Mouse (Mus musculus): ENCODE results near the gene Fam8a1. TPM values are rescaled to one million over a fixed set of nuclear protein-coding genes. Genes with fewer than 3 reads are reported as not detected.

The Fam8a1 gene
- polyA plus RNA-seq (2014; fragmentation: Nextera tagmentation; extraction: Ambion mirVana) = 7.8 and 8.0 TPM in 2 replicates

- peak within 1 kb of the TSS; percentile 69; the same call in 1 of the 2 replicates for H3K27ac ChIP-seq (ENCODE audit: low read depth)
- peak within 1 kb of the TSS; percentile 83 for H3K4me2 ChIP-seq (ENCODE audit: low read length)
- peak within 1 kb of the TSS; percentile 82 for H3K4me3 ChIP-seq (ENCODE audit: low read depth, low read length)
- H3K4me1 ChIP-seq (replicated peaks; ENCODE audit: control insufficient read depth, insufficient read depth, low read length) = peaks cover 7% of the 10 kb centered on the region; the same call in 1 of the 2 replicates
- 1% methylated on average over 42 of the region's 46 CpGs for WGBS
- H3K9ac ChIP-seq (ENCODE audit: low read length) = peak within 1 kb of the TSS; percentile 81
- no peaks in the 10 kb centered on the region for H3K9me3 ChIP-seq (ENCODE audit: control insufficient read depth, low read length)
- DNase-seq (ENCODE audit: low spot score) (peak; percentile 100), ATAC-seq (replicated peaks; ENCODE audit: low FRiP score, low TSS enrichment, low read depth) (peak; percentile 93)
- peaks cover 21% of the 10 kb centered on the region for H3K36me3 ChIP-seq (ENCODE audit: control insufficient read depth, insufficient read depth, low read length)
- 0 out of 2 replicates have a peak, but pooled peaks cover 3% of the 10 kb centered on the region for H3K27me3 ChIP-seq (replicated peaks; ENCODE audit: control insufficient read depth, insufficient read depth, low read length)
Observed at GRCm38 (mm10) chr13:46669048-46669619, at the start of gene Fam8a1. Gene Fam8a1, plus strand, starts transcription at chr13:46669522.

GRCm38 (mm10) chr13:46619633-46620032, 49.7 kb upstream of the Fam8a1 start:
- no peak overlapping the region for H3K4me3 ChIP-seq (ENCODE audit: low read depth, low read length)
- ATAC-seq (replicated peaks; ENCODE audit: low FRiP score, low TSS enrichment, low read depth) = no peak
- no peak overlapping the region for H3K9ac ChIP-seq (ENCODE audit: low read length)
- H3K4me2 ChIP-seq (ENCODE audit: low read length) = peak overlapping the region; percentile 38
- peak; percentile 60 for DNase-seq (ENCODE audit: low spot score)
- H3K36me3 ChIP-seq (ENCODE audit: control insufficient read depth, insufficient read depth, low read length) = no peaks in the 10 kb centered on the region
- peaks cover 11% of the 10 kb centered on the region; the same call in 1 of the 2 replicates for H3K4me1 ChIP-seq (replicated peaks; ENCODE audit: control insufficient read depth, insufficient read depth, low read length)
- H3K27ac ChIP-seq (ENCODE audit: low read depth) = peak overlapping the region; percentile 14; the same call in 1 of the 2 replicates
- no peaks in the 10 kb centered on the region for H3K9me3 ChIP-seq (ENCODE audit: control insufficient read depth, low read length)
- no peaks in the 10 kb centered on the region for H3K27me3 ChIP-seq (replicated peaks; ENCODE audit: control insufficient read depth, insufficient read depth, low read length)
- WGBS = 16% methylated on average over 11 of the region's 11 CpGs

GRCm38 (mm10) chr13:46620964-46621757, 48.2 kb upstream of the Fam8a1 start:
- ATAC-seq (replicated peaks; ENCODE audit: low FRiP score, low TSS enrichment, low read depth) = no peak
- Histone ChIP-seq H3K27me3 (replicated peaks; ENCODE audit: control insufficient read depth, insufficient read depth, low read length) (no peaks in the 10 kb centered on the region), H3K4me3 (ENCODE audit: low read depth, low read length) (no peak overlapping the region), H3K4me2 (ENCODE audit: low read length) (no peak overlapping the region), H3K27ac (ENCODE audit: low read depth) (no peak overlapping the region), H3K9ac (ENCODE audit: low read length) (no peak overlapping the region), H3K9me3 (ENCODE audit: control insufficient read depth, low read length) (no peaks in the 10 kb centered on the region), H3K4me1 (replicated peaks; ENCODE audit: control insufficient read depth, insufficient read depth, low read length) (peaks cover 11% of the 10 kb centered on the region; the same call in 1 of the 2 replicates), H3K36me3 (ENCODE audit: control insufficient read depth, insufficient read depth, low read length) (no peaks in the 10 kb centered on the region)
- no peak for DNase-seq (ENCODE audit: low spot score)
- WGBS = 80% methylated on average over 7 of the region's 7 CpGs

- H3K4me3 ChIP-seq (ENCODE audit: low read depth, low read length) = no peak overlapping the region
- no peak overlapping the region for H3K27ac ChIP-seq (ENCODE audit: low read depth)
- no peaks in the 10 kb centered on the region for H3K4me1 ChIP-seq (replicated peaks; ENCODE audit: control insufficient read depth, insufficient read depth, low read length)
- DNase-seq (ENCODE audit: low spot score) (no peak), ATAC-seq (replicated peaks; ENCODE audit: low FRiP score, low TSS enrichment, low read depth) (no peak)
- no peak overlapping the region for H3K9ac ChIP-seq (ENCODE audit: low read length)
- H3K4me2 ChIP-seq (ENCODE audit: low read length) = no peak overlapping the region
- H3K36me3 ChIP-seq (ENCODE audit: control insufficient read depth, insufficient read depth, low read length) = no peaks in the 10 kb centered on the region
- no peaks in the 10 kb centered on the region for H3K27me3 ChIP-seq (replicated peaks; ENCODE audit: control insufficient read depth, insufficient read depth, low read length)
- 84% methylated on average over 9 of the region's 9 CpGs for WGBS
- no peaks in the 10 kb centered on the region for H3K9me3 ChIP-seq (ENCODE audit: control insufficient read depth, low read length)
Observed at GRCm38 (mm10) chr13:46626608-46627007, 42.7 kb upstream of the Fam8a1 start.

GRCm38 (mm10) chr13:46627841-46628240, 41.5 kb upstream of the Fam8a1 start:
- H3K4me3 ChIP-seq (ENCODE audit: low read depth, low read length) = no peak overlapping the region
- no peaks in the 10 kb centered on the region for H3K4me1 ChIP-seq (replicated peaks; ENCODE audit: control insufficient read depth, insufficient read depth, low read length)
- WGBS = 54% methylated on average over 10 of the region's 10 CpGs
- H3K4me2 ChIP-seq (ENCODE audit: low read length) = no peak overlapping the region
- H3K9ac ChIP-seq (ENCODE audit: low read length) = no peak overlapping the region
- H3K27me3 ChIP-seq (replicated peaks; ENCODE audit: control insufficient read depth, insufficient read depth, low read length) = no peaks in the 10 kb centered on the region
- no peaks in the 10 kb centered on the region for H3K36me3 ChIP-seq (ENCODE audit: control insufficient read depth, insufficient read depth, low read length)
- DNase-seq (ENCODE audit: low spot score) (no peak), ATAC-seq (replicated peaks; ENCODE audit: low FRiP score, low TSS enrichment, low read depth) (no peak)
- H3K9me3 ChIP-seq (ENCODE audit: control insufficient read depth, low read length) = no peaks in the 10 kb centered on the region
- H3K27ac ChIP-seq (ENCODE audit: low read depth) = no peak overlapping the region

GRCm38 (mm10) chr13:46629391-46629790, 39.9 kb upstream of the Fam8a1 start:
- Histone ChIP-seq H3K36me3 (ENCODE audit: control insufficient read depth, insufficient read depth, low read length) (no peaks in the 10 kb centered on the region), H3K27me3 (replicated peaks; ENCODE audit: control insufficient read depth, insufficient read depth, low read length) (no peaks in the 10 kb centered on the region), H3K9me3 (ENCODE audit: control insufficient read depth, low read length) (no peaks in the 10 kb centered on the region), H3K27ac (ENCODE audit: low read depth) (no peak overlapping the region), H3K4me2 (ENCODE audit: low read length) (no peak overlapping the region), H3K4me3 (ENCODE audit: low read depth, low read length) (no peak overlapping the region), H3K4me1 (replicated peaks; ENCODE audit: control insufficient read depth, insufficient read depth, low read length) (no peaks in the 10 kb centered on the region), H3K9ac (ENCODE audit: low read length) (no peak overlapping the region)
- DNase-seq (ENCODE audit: low spot score) = no peak
- WGBS = 62% methylated on average over 6 of the region's 6 CpGs
- ATAC-seq (replicated peaks; ENCODE audit: low FRiP score, low TSS enrichment, low read depth) = no peak

- DNase-seq (ENCODE audit: low spot score) = no peak
- H3K4me2 ChIP-seq (ENCODE audit: low read length) = no peak overlapping the region
- H3K27me3 ChIP-seq (replicated peaks; ENCODE audit: control insufficient read depth, insufficient read depth, low read length) = no peaks in the 10 kb centered on the region
- H3K36me3 ChIP-seq (ENCODE audit: control insufficient read depth, insufficient read depth, low read length) = no peaks in the 10 kb centered on the region
- H3K9ac ChIP-seq (ENCODE audit: low read length) = no peak overlapping the region
- 37% methylated on average over 4 of the region's 4 CpGs for WGBS
- H3K27ac ChIP-seq (ENCODE audit: low read depth) = no peak overlapping the region
- no peaks in the 10 kb centered on the region for H3K9me3 ChIP-seq (ENCODE audit: control insufficient read depth, low read length)
- no peak overlapping the region for H3K4me3 ChIP-seq (ENCODE audit: low read depth, low read length)
- no peaks in the 10 kb centered on the region for H3K4me1 ChIP-seq (replicated peaks; ENCODE audit: control insufficient read depth, insufficient read depth, low read length)
- no peak for ATAC-seq (replicated peaks; ENCODE audit: low FRiP score, low TSS enrichment, low read depth)
Observed at GRCm38 (mm10) chr13:46632796-46633195, 36.5 kb upstream of the Fam8a1 start.

- Histone ChIP-seq H3K4me2 (ENCODE audit: low read length) (no peak overlapping the region), H3K4me1 (replicated peaks; ENCODE audit: control insufficient read depth, insufficient read depth, low read length) (no peaks in the 10 kb centered on the region), H3K27ac (ENCODE audit: low read depth) (no peak overlapping the region), H3K4me3 (ENCODE audit: low read depth, low read length) (no peak overlapping the region), H3K9ac (ENCODE audit: low read length) (no peak overlapping the region), H3K9me3 (ENCODE audit: control insufficient read depth, low read length) (no peaks in the 10 kb centered on the region), H3K36me3 (ENCODE audit: control insufficient read depth, insufficient read depth, low read length) (no peaks in the 10 kb centered on the region), H3K27me3 (replicated peaks; ENCODE audit: control insufficient read depth, insufficient read depth, low read length) (no peaks in the 10 kb centered on the region)
- no peak for DNase-seq (ENCODE audit: low spot score)
- WGBS = 60% methylated on average over 18 of the region's 18 CpGs
- ATAC-seq (replicated peaks; ENCODE audit: low FRiP score, low TSS enrichment, low read depth) = no peak
Observed at GRCm38 (mm10) chr13:46633320-46634132, 35.8 kb upstream of the Fam8a1 start.
